Mouse (Mus musculus): ENCODE measurements around the gene Wfdc21.

Wfdc21 gene

DNA sequence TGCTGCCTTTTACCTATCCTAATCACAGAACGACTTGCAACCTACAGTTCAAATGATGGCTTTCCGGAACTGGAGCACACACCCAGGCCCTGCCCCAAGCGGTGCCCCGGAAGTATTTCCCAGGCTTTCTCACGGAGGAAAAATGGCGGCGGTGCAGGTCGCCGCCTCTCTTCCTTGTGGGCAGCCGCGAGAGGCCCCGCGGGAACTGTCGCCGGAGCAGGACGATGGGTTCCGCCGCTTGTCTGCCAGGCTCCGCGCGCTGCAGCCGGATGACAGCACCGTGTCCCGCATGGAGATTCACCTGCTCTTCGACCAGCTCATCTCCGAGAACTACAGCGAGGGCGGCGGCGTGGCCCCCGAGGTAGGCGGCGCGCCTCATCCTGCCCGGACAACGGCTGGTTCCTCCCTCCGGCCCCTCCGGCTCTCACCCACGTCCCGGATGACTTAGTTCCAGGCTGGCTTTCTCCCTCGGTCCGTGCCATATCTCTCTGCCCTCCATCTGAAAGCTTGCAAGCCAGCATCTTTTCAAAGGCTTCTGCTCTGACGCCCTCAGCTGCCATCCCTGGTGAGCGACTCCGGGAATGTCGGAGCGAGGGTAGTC, 6.9 kb downstream of the Wfdc21 start, which contains the start of gene Heatr6:
Heatr6 (plus strand) TSS at position 116 of the 601 bp plus-strand sequence.
- peak; percentile 67 to 90 for DNase-seq (ENCODE audit: low spot score in 2 of 2)

GRCm38 (mm10) chr11:83754227-83754626, 7.5 kb downstream of the Wfdc21 start:
- DNase-seq (ENCODE audit: low spot score in 2 of 2) = no peak

GRCm38 (mm10) chr11:83767306-83767705, 20.6 kb downstream of the Wfdc21 start:
- DNase-seq (ENCODE audit: low spot score in 2 of 2) = no peak

- DNase-seq (ENCODE audit: low spot score in 2 of 2) = no peak
Observed at GRCm38 (mm10) chr11:83768976-83769375, 22.2 kb downstream of the Wfdc21 start.

- no peak for DNase-seq (ENCODE audit: low spot score in 2 of 2)
Observed at GRCm38 (mm10) chr11:83771014-83771413, 24.3 kb downstream of the Wfdc21 start.

GRCm38 (mm10) chr11:83772341-83772740, 25.6 kb downstream of the Wfdc21 start:
- no peak for DNase-seq (ENCODE audit: low spot score in 2 of 2)

- DNase-seq (ENCODE audit: low spot score in 2 of 2) = no peak
Observed at GRCm38 (mm10) chr11:83773691-83774090, 27.0 kb downstream of the Wfdc21 start.

DNA sequence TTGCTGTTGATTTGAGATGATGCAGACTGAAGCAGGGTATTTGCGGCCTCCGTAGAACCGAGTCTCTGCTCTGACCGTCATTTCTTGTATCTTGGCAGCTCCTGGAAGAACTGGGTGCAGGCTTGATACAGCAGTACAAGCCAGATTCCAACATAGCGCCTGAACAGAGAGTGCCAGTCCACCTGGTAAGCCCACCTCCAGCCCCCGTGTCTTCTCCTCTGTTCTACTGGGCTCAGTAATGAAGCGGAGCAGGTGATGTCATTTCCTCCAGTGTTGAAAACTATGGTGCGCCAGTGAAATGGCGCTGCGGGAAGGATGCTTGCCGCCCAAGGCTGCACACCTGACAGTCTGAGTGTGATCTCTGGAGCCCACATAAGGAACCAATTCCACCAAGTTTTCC, 27.6 kb downstream of the Wfdc21 start:
- no peak for DNase-seq (ENCODE audit: low spot score in 2 of 2)

DNA sequence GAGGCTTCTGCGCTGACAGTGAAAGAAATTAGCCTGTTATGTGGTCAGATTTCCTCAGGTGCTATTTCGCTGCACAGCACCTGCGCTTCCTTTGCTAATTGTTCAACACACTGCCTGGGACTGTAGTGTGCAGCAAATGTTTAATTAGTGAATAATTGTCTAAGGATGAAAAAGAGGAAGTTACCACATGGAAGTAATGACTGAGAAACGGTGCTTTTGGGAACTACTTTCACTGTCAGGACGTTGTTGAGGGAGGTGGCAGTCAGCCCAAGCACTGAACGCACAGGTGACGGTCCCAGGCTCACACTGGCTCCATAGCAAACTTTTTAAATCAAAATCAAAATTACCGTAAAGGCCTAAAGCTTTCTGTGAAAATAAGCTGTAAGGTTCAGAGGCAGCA, 30.1 kb downstream of the Wfdc21 start:
- no peak for DNase-seq (ENCODE audit: low spot score in 2 of 2)

DNA sequence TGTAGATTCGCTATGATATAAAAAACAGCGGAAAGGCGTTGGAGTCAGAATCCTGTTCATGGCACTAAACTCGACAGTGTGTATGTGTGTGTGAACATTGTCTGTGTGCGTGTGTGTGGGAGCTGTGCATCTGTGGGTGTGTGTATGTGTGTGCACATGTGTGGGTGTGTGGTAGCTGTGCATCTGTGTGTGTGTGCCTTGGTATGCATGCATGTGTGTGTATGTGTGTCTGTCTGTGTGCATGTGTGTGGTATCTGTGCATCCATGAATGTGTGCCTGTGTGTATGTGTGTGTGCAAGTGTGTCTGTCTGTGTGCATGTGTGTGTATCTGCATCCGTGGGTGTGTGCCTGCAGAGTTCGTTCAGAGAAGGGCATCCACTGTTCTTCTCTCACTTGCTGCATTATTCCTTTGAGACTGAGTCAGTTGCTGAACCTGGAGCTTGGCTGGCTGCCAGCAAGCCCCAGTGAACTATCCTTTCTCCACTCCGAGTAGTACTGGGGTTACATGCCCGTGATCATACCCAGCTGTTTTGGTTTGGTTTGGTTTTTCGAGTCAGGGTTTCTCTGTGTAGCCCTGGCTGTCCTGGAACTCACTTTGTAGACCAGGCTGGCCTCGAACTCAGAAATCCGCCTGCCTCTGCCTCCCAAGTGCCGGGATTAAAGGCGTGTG, 37.3 kb downstream of the Wfdc21 start:
- DNase-seq (ENCODE audit: low spot score in 2 of 2) = no peak

DNA sequence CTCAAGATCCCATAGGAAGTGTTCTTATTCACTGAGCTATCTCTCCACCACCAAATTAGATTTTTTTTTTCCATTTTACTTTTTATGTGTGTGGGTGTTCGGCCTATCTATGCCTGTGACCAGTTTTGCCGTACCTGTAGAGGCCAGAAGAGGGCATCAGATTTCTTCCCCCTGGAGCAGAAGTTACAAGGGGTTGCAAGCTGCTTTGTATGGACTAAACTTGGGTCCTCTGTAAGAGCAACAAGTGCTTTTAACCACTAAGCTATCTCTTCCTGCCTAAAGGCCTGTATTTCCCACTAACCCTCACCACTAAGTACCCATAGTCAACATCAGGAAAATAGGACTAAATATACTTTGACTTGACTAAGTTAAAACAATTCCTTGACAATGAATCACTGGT, 37.9 kb downstream of the Wfdc21 start:
- DNase-seq (ENCODE audit: low spot score in 2 of 2) = peak in 1 of 2 experiments; percentile 56

GRCm38 (mm10) chr11:83785366-83785765, 38.6 kb downstream of the Wfdc21 start:
- peak in 1 of 2 experiments; percentile 61 for DNase-seq (ENCODE audit: low spot score in 2 of 2)

DNA sequence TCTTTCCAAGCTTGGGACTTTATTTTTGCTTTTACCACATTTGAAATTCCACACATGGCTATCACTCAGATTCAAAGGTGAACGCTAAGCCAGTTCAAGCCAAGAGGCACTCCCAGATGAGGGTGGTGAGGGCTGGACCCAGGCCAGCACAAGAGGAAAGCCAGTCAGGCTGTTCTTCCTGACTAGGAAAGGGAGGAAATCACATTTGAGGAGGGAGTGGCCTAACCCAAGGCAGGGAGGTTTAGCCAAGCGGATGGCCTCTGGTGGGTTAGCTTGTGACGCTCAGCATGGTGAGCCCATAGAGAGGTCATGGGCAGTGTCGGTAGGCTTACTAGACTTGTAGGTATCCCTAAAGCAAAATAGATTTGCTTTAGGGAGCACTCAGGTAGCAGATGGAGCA, 40.1 kb downstream of the Wfdc21 start:
- no peak for DNase-seq (ENCODE audit: low spot score in 2 of 2)

DNA sequence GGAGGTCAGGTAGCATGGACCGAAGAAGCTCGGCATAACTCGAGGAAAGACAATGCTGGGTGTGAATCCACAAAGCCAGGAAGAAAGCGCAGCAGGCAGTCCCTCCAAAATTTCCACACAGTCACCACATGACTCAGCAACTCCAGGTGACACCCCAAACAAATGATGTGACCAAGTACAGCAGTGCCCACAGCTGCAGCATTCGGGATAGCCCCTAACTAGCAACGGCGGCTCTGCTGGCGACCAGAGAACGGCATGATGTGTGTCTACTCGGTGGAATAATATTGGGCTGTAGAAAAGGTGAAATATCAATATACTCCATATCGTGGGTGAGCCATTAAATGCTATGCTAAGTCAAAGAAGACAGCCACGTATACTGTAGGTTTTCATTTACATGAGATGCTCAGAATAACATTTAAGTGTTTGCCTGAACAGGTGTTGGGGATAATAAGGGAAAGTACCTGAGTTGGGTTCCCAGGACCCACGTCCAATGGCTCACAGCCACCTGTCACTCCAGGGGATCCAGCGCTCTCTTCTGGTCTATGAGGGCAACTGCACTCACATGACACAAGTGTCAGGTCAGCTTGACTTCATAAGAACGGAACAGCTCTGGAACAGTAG, 40.8 kb downstream of the Wfdc21 start:
- DNase-seq (ENCODE audit: low spot score in 2 of 2) = no peak

DNA sequence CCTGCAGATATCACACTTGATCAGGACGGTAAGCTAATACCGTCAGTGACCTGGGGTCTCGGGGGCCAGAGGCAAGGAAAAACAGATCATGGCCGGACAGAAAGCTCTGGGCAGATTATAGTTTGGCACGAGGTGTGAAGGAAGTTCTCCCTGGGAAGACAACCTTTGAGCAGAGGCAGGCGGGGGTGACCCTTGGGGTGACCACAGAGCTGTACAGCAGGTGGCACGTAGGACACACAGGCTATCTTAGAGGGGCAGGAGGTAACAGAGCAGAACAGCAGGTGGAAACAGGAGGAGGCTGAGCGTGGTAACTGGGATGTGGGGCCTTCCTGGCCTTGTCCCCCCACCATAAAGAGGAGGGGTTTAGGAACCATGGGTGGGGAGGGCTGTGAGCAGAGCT, 41.6 kb downstream of the Wfdc21 start:
- no peak for DNase-seq (ENCODE audit: low spot score in 2 of 2)

GRCm38 (mm10) chr11:83789259-83789658, 42.5 kb downstream of the Wfdc21 start:
- DNase-seq (ENCODE audit: low spot score in 2 of 2) = peak in 1 of 2 experiments; percentile 63

DNA sequence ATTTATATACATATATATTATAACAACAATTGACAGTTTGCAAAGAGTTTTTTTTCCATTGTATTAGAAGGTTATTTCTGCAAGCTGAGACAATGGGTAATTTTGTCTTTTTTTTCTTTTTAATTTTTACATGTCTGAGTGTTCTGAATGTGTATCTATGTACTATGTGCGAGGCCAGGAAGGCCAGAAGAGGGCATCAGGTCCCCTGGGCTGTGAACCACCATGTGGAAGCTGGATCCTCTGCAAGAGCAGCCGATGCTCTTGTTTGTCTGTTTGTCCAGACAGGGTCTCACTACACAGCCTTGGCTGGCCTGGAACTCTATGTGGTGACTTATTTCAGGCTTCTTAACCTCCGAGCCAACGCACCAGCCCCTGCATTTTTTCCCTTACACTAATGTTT, 44.4 kb downstream of the Wfdc21 start:
- no peak for DNase-seq (ENCODE audit: low spot score in 2 of 2)

- no peak for DNase-seq (ENCODE audit: low spot score in 2 of 2)
Observed at GRCm38 (mm10) chr11:83792316-83792914, 45.7 kb downstream of the Wfdc21 start.

GRCm38 (mm10) chr11:83793264-83793663, 46.5 kb downstream of the Wfdc21 start:
- DNase-seq (ENCODE audit: low spot score in 2 of 2) = no peak

- no peak for DNase-seq (ENCODE audit: low spot score in 2 of 2)
Observed at GRCm38 (mm10) chr11:83796112-83796511, 49.4 kb downstream of the Wfdc21 start.

DNA sequence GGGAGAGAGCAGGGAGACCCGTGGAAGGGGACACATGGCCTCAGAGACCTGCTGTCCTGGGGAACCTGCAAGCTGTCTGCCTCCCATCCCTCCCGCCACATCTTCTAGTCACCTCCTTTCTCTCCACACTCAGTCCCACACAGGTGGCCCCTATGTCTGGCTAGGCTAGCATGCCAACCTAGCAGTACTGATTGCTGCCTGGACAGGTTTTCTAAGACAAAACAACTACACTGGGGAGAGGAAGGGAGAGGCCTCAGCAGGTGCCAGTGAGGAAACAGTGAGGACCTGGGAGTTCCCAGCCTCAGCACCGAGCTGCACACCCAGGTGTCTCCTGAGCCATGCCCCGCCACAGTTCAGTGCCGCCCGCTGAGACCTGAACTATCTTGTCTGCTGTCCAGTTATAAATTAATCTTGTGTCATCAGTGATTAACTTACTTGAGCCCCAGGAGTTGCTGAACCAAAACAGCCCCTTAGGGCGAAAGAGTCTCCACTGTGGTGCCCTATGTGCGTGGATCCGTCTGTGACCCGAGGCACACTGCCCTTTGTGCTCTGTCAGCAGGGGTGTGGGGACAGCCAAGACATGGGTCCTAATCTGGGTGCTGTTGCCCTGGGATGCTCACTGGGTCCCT, 50.4 kb downstream of the Wfdc21 start:
- DNase-seq (ENCODE audit: low spot score in 2 of 2) = no peak

DNA sequence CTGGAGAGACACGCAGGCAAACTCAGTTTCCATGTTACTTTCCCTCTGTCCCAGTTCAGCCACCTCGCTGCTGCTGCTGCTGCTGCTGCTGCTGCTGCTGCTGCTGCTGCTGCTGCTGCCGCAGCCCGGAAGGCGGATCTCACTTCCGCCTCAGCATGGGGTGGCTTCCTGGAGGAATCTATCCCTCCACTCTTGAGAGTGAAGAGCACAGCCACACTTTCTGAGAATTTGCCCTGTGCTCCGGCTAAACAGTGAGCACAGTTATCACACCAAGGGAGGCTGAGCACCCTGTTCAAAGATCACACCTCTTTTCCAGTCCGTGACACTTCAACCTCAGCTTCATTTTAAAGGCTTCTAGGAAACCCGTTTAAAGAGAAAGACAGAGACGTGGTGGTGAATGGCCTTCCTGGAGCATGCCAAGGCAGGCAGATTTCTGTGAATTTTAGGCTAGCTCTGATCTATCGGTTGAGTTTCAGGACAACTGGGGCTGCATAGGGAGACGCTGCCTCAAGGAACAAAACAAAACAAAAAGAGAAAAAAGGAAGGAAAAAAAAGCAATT, 53.2 kb downstream of the Wfdc21 start:
- no peak for DNase-seq (ENCODE audit: low spot score in 2 of 2)
